Mouse (Mus musculus) limb, embryonic 13.5 days (tissue): Measurements from ENCODE around the gene Gmds. TPM values are rescaled to one million over a fixed set of nuclear protein-coding genes. Genes with fewer than 3 reads are reported as not detected.
A peak's percentile ranks its signal among the peaks of the same experiment; 100 is the strongest.

Experiments used
- ATAC-seq: fragments of 200-750 bp; cut with Nextera tagmentation; 2 replicates; pipeline ENCODE4 v1.8.0; 2017; ENCODE audit warnings: low read depth, moderate number of reproducible peaks, moderate TSS enrichment; ENCODE audit not compliant: low FRiP score
- H3K27ac ChIP-seq: fragments of 300-500 bp; sonication (generic); 2 replicates; pipeline ENCODE4 v1.5.1; 2015; ENCODE audit warnings: inconsistent platforms, mild to moderate bottlenecking, moderate library complexity
- H3K27me3 ChIP-seq: fragments of 300-500 bp; sonication (generic); 2 replicates; pipeline ENCODE4 v1.6.1; 2015; ENCODE audit warnings: mild to moderate bottlenecking, inconsistent platforms
- H3K36me3 ChIP-seq: fragments of 300-500 bp; sonication (generic); 2 replicates; pipeline ENCODE4 v1.6.1; 2015; ENCODE audit warnings: inconsistent platforms, mild to moderate bottlenecking, moderate library complexity
- H3K4me1 ChIP-seq: fragments of 300-500 bp; sonication (generic); 2 replicates; pipeline ENCODE4 v1.6.1; 2015; ENCODE audit warnings: inconsistent platforms
- H3K4me2 ChIP-seq: fragments of 300-500 bp; sonication (generic); replicated peaks from 2 replicates; pipeline ENCODE4 v1.6.1; 2015; ENCODE audit warnings: inconsistent platforms, mild to moderate bottlenecking, moderate library complexity
- H3K4me3 ChIP-seq: fragments of 300-500 bp; sonication (generic); 2 replicates; pipeline ENCODE4 v1.5.1; 2015; ENCODE audit warnings: moderate library complexity, mild to moderate bottlenecking, inconsistent platforms
- H3K9ac ChIP-seq: fragments of 300-500 bp; sonication (generic); 2 replicates; pipeline ENCODE4 v1.6.1; 2015; ENCODE audit warnings: mild to moderate bottlenecking, inconsistent platforms
- H3K9me3 ChIP-seq: fragments of 300-500 bp; sonication (generic); 2 replicates; pipeline ENCODE4 v1.6.1; 2016; ENCODE audit warnings: inconsistent platforms
- WGBS: fragments of 180-500 bp; shearing (Covaris S2); methylation state at CpG from one replicate; pipeline ENCODE4 v1.1.7; 2015; 5-methylcytosine and 5-hydroxymethylcytosine counted together
- polyA plus RNA-seq: library from polyadenylated mRNA; unstranded; fragments of >200 nt; fragmentation: Nextera tagmentation; extraction: Ambion mirVana; gene quantifications from 2 replicates; pipeline ENCODE4 v1.2.1, GENCODE M21; 2015

Gmds gene
- polyA plus RNA-seq, 1 experiment from 2014 or later: 46.9 TPM

DNA sequence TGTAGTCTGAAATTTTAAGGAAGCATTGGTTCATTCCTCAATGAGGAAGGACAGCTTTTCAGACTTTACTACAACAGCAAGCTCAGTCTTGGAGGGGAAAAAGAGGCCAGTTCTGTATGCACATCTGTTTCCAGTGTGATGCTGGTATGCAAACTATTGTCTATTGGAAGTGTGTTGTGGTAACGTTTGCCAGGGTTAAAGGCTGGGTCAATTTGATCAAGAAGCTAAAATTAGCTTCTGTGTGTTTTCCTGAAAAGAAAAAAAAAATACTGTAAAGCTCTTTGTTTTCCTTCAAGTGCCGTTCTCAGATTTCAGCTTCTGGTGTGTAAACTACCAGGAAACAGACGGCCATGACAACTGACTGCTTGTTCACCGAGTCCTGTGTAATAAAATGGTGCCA, 329.7 kb downstream of the Gmds start:
- Histone ChIP-seq H3K4me2 (no peak overlapping the region), H3K27ac (no peak overlapping the region)

DNA sequence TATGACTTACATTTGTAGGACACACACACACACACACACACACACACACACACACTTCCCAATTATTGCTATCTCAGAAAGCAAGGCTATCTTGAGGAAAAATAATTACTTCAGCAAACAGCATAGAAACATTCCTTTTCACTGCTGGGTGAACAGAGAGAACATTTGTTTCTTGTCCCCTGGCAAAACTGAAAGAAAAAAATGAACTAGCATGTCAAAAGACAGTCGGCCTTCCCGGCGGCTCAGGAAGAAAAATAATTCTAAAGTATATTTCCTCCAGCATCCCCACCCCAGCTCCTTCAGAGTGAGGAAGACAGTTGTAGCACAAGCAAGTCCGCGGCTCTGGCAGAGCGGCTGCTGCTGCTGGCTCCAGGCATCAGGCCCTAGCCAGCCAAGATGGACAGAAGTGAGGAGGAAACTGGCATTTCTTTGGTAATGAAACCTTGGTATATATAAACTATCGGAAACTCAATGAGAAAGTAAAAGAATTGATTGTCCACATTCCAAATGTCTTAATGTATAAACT, 330.4 kb downstream of the Gmds start:
- no peak for ATAC-seq
- H3K36me3 ChIP-seq: no peaks in the 10 kb centered on the region
- peak overlapping the region; percentile 44; the same call in 1 of the 2 replicates for H3K4me2 ChIP-seq

More for the DNA sequence above, 329.7 kb downstream of the Gmds start:
- H3K36me3 ChIP-seq: no peaks in the 10 kb centered on the region
- H3K27me3 ChIP-seq: no peaks in the 10 kb centered on the region
- no peak overlapping the region for H3K4me3 ChIP-seq
- no peak for ATAC-seq
- no peaks in the 10 kb centered on the region for H3K9me3 ChIP-seq
- under 1% methylated on average over 4 of the region's 4 CpGs for WGBS
- no peak overlapping the region for H3K9ac ChIP-seq
- H3K4me1 ChIP-seq: peaks cover 13% of the 10 kb centered on the region; the same call in 1 of the 2 replicates

DNA sequence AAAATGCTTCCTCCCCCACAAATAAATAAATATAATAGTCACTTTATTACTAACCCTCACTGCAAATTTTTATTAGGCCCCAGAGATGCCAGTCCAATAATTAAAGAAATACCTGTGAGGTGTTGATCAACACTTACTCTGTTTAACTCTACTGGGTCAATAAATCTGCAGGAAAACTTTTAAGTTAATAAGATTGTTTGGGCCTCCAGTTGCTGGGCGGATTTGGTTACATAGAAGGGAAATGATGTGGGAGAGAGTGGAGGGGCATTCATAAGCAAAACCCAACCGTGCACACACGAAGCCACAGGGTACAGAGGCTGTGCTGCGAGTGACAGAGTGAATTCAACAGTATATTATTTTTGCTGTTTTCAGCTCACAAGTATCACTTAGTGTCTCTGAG, 345.1 kb downstream of the Gmds start:
- no peak overlapping the region for H3K9ac ChIP-seq
- H3K4me1 ChIP-seq: peaks cover 22% of the 10 kb centered on the region
- peak overlapping the region; percentile 64; the same call in 1 of the 2 replicates for H3K27ac ChIP-seq
- H3K4me2 ChIP-seq: no peak overlapping the region
- WGBS: 24% methylated on average over 4 of the region's 4 CpGs
- no peaks in the 10 kb centered on the region for H3K27me3 ChIP-seq
- no peak overlapping the region for H3K4me3 ChIP-seq
- ATAC-seq: peak; percentile 55; the same call in 1 of the 2 replicates
- peaks cover 13% of the 10 kb centered on the region for H3K9me3 ChIP-seq
- H3K36me3 ChIP-seq: peaks cover 12% of the 10 kb centered on the region

More for the DNA sequence above, 330.4 kb downstream of the Gmds start:
- Histone ChIP-seq H3K4me3 (no peak overlapping the region), H3K27me3 (no peaks in the 10 kb centered on the region), H3K4me1 (peaks cover 13% of the 10 kb centered on the region; the same call in 1 of the 2 replicates), H3K9me3 (no peaks in the 10 kb centered on the region), H3K9ac (no peak overlapping the region), H3K27ac (peak overlapping the region; percentile 70; the same call in 1 of the 2 replicates)
- 34% methylated on average over 7 of the region's 7 CpGs for WGBS

DNA sequence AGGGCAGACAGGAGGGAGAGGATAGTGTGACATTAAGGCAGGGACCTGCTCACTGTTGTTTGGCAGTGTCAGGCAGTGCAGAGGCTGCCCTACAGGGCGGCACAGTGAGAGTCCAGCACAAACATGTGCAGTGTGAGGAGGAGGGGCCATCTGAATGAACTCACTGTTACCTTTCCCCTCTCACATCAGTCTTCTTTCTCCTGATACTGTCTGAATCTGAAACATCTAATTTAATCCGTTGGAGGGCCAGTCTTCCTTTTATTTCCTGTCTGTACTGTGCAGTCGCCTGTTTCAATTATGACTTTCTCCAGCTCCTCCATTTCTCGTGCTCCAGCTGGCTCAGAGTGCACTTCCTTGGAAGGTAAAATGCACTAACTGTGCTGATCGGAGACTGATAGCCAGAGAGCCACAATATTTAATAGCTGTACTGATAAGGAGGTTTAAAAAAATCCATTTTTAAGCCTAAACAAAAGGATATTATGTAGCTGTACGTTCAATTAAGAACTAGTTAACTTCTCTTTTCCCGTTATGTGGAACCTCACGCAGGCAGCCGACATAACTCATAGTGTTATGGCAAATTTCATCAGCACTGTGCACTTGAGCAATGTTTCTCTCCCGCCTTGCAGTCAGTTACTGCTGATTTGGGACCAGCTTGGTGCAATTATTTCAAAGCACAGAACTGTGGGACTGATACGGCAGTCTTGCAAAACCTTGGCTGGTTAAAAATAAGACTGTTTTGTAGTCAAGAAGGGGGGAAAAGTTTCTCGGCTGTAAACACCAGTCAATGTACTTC, 345.9 kb downstream of the Gmds start:
- Histone ChIP-seq H3K4me3 (peak overlapping the region; percentile 1; the same call in 1 of the 2 replicates), H3K27ac (peak overlapping the region; percentile 55), H3K9ac (no peak overlapping the region), H3K4me2 (peak overlapping the region; percentile 48), H3K27me3 (peaks cover 2% of the 10 kb centered on the region; the same call in 1 of the 2 replicates), H3K9me3 (peaks cover 13% of the 10 kb centered on the region), H3K36me3 (peaks cover 12% of the 10 kb centered on the region), H3K4me1 (peaks cover 22% of the 10 kb centered on the region)
- 17% methylated on average over 12 of the region's 12 CpGs for WGBS
- peak; percentile 87 for ATAC-seq

DNA sequence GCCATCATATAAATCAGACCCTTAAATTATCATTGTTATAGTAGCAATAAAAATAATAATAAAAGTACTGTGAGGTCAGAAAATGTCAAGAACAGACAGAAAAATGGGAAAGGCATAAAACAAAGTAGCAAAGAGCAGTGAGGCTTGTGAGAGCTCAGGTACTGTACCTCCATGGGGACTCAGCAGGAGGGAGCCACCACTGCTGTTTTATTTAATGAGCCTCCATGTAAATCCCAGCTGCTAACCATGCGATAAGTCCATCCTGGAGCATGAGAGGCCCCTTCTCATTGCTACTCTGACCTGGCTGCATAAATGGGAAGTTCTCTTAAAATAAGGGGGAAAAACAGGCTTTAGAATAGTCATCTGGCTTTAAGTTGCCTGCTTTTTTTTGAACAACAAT, 357.3 kb downstream of the Gmds start:
- Histone ChIP-seq H3K9me3 (no peaks in the 10 kb centered on the region), H3K4me3 (no peak overlapping the region), H3K27ac (no peak overlapping the region), H3K4me2 (no peak overlapping the region), H3K9ac (no peak overlapping the region), H3K4me1 (0 out of 2 replicates have a peak, but pooled peaks cover 10% of the 10 kb centered on the region), H3K36me3 (no peaks in the 10 kb centered on the region), H3K27me3 (peaks cover 31% of the 10 kb centered on the region)
- 38% methylated on average over 1 of the region's 1 CpGs for WGBS
- ATAC-seq: peak; percentile 64; the same call in 1 of the 2 replicates

DNA sequence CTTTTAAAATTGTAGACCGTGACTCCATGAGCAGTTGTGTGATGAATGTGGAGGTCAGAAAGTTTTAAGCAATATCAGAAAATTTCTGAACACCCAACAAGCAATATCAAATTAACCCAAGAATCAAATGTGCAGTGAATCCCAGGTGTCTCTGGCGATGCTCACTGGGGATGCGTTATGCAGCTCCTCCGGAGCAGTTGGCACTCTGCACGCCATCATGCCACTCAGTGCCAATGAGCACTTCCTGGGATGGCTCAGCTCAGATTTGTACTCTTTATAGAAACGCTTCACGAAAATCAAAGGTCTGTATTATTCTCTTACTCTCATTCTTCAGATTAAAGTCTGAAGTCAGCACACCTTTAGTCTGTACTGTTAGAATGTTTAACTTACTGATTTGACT, 360.4 kb downstream of the Gmds start:
- no peak overlapping the region for H3K9ac ChIP-seq
- H3K27me3 ChIP-seq: peaks cover 38% of the 10 kb centered on the region
- peaks cover 16% of the 10 kb centered on the region for H3K4me1 ChIP-seq
- H3K4me2 ChIP-seq: no peak overlapping the region
- no peak overlapping the region for H3K4me3 ChIP-seq
- no peak for ATAC-seq
- no peak overlapping the region for H3K27ac ChIP-seq
- 93% methylated on average over 7 of the region's 7 CpGs for WGBS
- H3K9me3 ChIP-seq: no peaks in the 10 kb centered on the region
- H3K36me3 ChIP-seq: no peaks in the 10 kb centered on the region

DNA sequence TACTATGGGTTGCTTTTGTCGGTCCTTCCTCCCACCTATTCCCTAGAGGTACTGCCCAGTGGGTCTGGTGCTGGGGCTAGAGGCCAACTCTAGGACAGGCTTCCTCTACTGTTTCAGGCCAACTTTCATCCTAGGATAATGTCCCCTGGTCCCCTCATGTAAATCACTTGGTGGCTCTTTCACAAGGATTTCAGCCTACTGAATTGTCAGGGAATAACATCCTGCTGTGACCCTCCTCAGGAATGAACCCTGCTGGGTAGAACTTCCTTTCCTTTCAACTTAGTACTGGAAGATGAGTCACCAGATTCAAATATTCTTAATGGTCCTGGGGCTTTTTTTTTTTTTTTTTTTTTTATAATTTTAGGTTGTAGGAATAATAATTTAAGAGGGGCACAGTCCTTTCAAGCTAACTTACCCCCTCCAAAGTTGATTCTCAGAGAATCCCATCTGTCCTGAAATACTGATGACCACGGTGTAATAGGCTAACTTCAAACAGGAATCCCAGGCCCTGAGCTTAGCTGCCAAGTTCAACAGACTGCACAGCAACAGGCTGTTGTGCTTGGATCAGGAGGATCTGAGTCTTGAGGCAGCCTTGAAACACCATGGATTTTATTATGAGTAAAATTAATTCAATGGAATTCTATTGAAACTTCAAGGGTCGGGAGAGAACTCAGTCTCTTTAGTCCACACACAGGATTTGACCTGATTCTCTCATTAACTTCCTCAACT, 363.6 kb downstream of the Gmds start:
- H3K9me3 ChIP-seq: no peaks in the 10 kb centered on the region
- H3K4me3 ChIP-seq: no peak overlapping the region
- peaks cover 37% of the 10 kb centered on the region for H3K4me1 ChIP-seq
- ATAC-seq: no peak
- no peaks in the 10 kb centered on the region for H3K36me3 ChIP-seq
- 27% methylated on average over 3 of the region's 3 CpGs for WGBS
- no peak overlapping the region for H3K4me2 ChIP-seq
- H3K27ac ChIP-seq: no peak overlapping the region
- no peak overlapping the region for H3K9ac ChIP-seq
- peaks cover 32% of the 10 kb centered on the region for H3K27me3 ChIP-seq

DNA sequence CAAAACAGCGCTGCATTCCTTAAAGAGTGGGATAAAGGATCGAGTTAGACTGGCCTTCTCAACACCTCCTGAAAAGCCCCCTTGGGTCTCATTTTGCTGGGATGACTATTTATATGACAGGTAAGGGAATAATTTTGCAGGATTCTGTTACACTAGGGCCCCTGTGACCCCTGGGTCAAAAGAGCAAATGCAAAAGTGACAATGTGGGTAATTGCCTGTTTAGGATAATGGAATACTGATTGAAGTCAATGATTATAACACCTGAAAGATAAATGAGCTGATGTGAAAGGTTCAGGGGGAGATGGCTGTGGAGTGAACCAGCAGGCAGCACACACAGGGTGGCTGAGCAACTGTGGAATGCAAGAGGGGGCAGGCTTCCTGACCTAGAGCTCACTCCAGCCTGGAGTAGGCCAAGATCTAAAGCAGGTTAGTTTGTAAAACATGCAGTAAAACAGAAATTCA, 367.5 kb downstream of the Gmds start:
- no peak overlapping the region for H3K4me3 ChIP-seq
- no peak overlapping the region for H3K4me2 ChIP-seq
- no peaks in the 10 kb centered on the region for H3K36me3 ChIP-seq
- no peak overlapping the region for H3K9ac ChIP-seq
- 19% methylated on average over 2 of the region's 2 CpGs for WGBS
- peaks cover 48% of the 10 kb centered on the region for H3K4me1 ChIP-seq
- H3K27ac ChIP-seq: peak overlapping the region; percentile 69
- peak; percentile 84 for ATAC-seq
- peaks cover 26% of the 10 kb centered on the region for H3K27me3 ChIP-seq
- H3K9me3 ChIP-seq: no peaks in the 10 kb centered on the region

DNA sequence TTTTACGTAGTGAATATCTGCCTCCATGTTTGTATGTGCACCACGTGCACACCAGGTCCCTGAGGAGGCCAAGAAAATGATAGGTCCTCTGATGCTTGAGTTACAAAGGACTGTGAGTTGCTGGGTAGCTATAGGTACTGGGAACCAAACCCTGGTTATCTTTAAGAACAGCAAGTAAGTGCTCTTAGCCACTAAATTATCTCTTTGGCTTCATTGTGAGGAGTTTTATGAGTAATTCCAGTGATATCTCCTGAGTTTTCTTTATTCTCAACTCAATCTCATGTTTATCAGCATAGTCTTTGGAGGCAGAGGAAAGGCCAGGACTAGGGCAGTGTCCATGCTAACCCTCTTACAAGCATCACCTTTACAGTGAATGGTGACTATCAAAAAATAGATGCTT, 370.3 kb downstream of the Gmds start:
- Histone ChIP-seq H3K9me3 (no peaks in the 10 kb centered on the region), H3K4me3 (no peak overlapping the region), H3K27ac (no peak overlapping the region), H3K9ac (no peak overlapping the region), H3K36me3 (no peaks in the 10 kb centered on the region), H3K27me3 (peaks cover 17% of the 10 kb centered on the region; the same call in 1 of the 2 replicates), H3K4me2 (no peak overlapping the region), H3K4me1 (peaks cover 39% of the 10 kb centered on the region)
- WGBS: 90% methylated on average over 2 of the region's 2 CpGs
- ATAC-seq: no peak

DNA sequence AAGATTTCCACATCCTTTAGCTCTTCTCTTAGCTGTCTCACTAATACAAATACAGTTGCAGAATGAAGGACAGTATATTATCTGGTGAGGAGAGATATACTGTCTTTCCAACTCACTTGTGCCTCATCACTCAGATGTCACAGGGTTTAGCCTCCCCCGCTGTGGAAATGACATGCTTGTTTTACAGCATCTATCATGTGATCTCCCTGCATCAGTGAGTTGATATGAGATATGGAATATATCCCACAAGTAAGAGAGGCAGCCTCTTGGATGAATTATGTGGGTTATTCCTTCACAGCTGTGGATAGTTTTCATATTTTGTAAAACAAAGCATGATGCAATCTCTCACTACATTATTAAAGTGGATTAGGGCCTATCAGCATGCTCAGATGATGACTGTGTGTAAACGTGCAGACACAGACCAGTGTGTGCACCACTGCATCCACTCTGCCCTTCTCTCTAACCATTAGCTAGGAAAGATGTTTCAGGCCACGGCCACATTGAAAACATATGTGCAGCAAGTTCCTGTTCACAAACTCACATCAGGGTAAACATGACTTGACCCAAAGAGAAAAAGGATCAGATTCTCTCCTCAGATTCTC, 371.5 kb downstream of the Gmds start:
- 34% methylated on average over 3 of the region's 3 CpGs for WGBS
- Histone ChIP-seq H3K4me2 (no peak overlapping the region), H3K36me3 (no peaks in the 10 kb centered on the region), H3K27ac (no peak overlapping the region), H3K4me3 (no peak overlapping the region), H3K9ac (no peak overlapping the region), H3K27me3 (0 out of 2 replicates have a peak, but pooled peaks cover 11% of the 10 kb centered on the region), H3K9me3 (no peaks in the 10 kb centered on the region), H3K4me1 (peaks cover 35% of the 10 kb centered on the region)
- ATAC-seq: no peak

DNA sequence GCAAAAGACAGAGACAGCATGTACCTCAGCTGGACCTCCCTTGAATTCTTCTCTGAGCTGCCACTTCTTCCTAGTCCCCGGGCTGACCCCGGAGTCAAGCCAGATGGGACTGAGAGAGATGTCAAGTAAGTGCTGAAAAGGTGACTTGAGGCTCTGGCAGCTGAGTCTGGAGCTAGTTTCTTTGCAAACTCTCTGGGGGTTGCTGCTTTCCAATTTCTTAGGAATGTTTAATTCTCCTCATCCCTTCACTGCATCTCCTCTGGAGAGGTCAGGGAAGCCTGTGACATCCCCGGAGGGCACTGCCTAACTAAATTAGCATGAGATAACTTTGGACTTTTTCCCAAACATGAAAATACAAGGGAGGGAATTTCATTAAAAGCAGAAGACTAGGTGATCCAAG, 378.0 kb downstream of the Gmds start:
- 30% methylated on average over 3 of the region's 3 CpGs for WGBS

More for the DNA sequence above, 378.0 kb downstream of the Gmds start:
- H3K4me2 ChIP-seq: no peak overlapping the region
- no peaks in the 10 kb centered on the region for H3K9me3 ChIP-seq
- no peak overlapping the region for H3K4me3 ChIP-seq
- no peaks in the 10 kb centered on the region for H3K36me3 ChIP-seq
- H3K27ac ChIP-seq: no peak overlapping the region
- peaks cover 5% of the 10 kb centered on the region; the same call in 1 of the 2 replicates for H3K27me3 ChIP-seq
- peaks cover 21% of the 10 kb centered on the region; the same call in 1 of the 2 replicates for H3K4me1 ChIP-seq
- no peak for ATAC-seq
- no peak overlapping the region for H3K9ac ChIP-seq
